Mouse (Mus musculus) adrenal gland, adult 2 months (tissue): ENCODE measurements at regions not wholly inside any gene's neighbourhood (a gene's known extent, or its start where the extent isn't known, plus 50 kb on each side); places are given as distances from the start of the nearest gene placed in this dataset.

Source experiments
- DNase-seq: peaks from one replicate; pipeline ENCODE4 v3.0.0; 2021

DNA sequence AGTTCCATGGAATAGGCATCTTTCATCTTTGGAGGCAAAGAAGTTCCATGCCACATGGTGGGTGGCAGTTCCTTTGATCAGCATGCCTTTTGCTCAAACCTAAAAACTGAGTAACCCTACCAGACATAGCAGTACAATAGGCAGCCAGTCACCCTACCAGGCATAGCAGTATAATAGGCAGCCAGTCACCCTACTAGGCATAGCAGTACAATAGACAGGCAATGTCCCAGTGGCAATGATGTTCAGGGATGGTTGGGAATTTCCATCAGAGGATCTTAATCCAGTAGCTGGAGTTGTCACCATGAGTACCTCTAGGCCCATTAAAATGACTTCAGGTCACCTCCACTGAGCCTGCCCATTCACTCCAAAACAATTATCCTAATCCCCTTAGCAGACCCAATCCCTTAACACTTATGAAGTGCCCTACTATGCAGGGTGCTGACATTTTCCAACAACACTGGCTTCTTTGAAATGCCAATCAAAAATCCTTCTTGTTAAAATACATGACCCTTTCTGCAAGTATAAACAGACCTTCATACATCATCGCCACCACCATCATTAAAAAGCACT lies 523.5 kb upstream of the Mpdz start:
- no peak for DNase-seq

GRCm38 (mm10) chr4:81963112-81963511 lies 520.5 kb upstream of the Mpdz start:
- no peak for DNase-seq

DNA sequence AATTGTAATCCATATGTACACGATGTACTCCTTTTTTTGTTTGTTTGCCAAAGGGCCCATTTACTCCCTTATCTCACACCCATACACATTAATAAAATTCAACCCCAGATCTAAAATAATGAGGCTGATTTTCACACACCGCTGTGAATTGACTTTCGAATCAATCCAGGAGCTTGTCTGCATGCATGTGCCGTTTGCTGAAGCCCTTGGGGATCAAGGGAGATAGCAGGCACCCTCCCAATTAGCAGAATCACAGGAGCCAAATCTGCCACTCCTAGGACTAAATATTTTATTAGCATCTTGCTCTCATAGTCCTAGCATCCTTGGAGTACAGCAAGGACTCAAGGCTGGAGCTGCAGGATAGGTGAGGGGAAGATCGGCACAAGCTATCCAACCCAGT lies 520.0 kb upstream of the Mpdz start:
- DNase-seq = no peak

DNA sequence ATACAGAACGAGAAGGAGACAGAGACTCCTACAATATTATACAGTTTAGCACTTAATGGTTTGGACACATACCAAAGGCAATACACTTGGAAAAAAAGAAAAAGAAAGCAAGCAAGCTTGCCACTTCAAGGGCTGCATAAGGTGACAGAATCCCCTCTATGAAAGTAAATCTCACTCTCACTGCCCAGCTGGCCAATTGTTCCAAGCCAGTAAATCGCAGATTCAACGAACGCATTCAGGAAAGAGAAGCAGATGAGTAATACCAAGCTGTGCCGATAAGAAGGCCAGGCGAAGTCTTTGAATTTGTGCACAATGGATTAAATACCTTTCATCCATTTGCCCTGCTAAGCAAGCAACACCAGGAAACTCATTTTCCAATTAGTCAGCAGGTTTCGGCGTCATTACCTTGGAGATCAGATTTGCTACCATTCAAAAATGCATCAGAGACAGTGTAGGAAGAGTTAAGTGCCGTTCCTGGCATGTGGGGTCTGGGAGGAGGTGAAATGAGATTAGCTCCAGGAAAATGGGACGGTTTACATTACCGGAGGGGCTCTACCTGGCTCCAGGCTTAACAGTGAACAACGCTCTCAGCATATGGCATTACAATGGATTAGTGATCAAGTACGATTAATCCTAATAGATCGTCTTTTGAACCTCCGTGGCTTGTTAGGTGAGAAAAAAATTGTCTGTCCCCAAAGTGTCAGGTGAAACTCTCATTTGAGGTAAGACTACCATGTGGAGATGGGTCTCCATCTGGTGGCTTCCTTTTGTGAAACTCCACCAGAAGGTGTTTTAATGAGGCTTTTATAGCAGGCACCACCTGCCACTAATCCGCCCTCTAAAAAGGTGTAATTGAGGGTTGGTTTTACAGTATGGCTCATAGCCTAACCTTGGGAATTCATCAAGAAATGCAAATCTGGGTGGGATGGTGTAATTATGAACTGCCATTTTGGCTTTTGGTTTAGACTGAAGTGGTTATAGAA lies 518.2 kb upstream of the Mpdz start:
- DNase-seq = no peak

DNA sequence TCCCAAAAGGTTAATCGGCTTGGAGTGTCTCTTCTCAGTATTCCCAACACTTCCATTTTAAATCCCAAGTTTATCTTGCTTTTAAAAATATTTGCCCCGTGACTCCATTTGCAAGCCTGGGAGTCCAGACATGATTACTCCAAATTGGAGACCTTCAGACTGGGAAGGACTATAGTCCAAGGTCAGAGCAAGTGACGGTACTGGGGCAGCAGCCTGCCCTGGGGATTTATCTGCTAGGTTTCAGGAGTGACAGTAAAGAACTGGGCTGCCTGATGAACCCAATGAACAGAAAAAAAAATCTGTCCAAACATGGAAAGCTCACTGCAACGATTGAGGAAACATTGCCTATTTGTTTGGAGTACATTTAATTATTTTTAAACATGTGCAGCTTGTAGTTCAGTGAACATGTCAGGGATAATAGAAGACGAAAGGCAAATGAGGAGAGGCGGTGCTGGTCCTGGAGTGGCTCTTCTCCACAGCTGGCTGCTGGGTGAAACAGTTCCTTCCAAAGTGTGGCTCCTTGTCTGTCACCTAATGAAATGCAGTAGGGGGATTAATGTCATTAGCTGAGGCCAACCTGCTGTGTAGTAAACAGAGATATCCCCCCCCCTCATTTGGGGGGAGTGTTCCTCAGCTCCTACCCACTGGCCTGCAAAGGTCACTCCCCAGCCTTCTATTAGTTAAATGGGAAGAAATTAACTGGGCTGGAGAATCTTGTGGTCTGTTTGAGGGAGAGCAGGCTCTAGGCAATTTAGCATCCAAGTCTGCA lies 514.5 kb upstream of the Mpdz start:
- peak; percentile 46 for DNase-seq

GRCm38 (mm10) chr4:81953023-81953422 lies 510.4 kb upstream of the Mpdz start:
- DNase-seq = peak; percentile 43

GRCm38 (mm10) chr4:81937384-81937783 lies 494.8 kb upstream of the Mpdz start:
- DNase-seq = no peak

GRCm38 (mm10) chr4:81930956-81931355 lies 488.3 kb upstream of the Mpdz start:
- no peak for DNase-seq

- DNase-seq = no peak
Measured at GRCm38 (mm10) chr4:81928581-81929244, 486.1 kb upstream of the Mpdz start.

DNA sequence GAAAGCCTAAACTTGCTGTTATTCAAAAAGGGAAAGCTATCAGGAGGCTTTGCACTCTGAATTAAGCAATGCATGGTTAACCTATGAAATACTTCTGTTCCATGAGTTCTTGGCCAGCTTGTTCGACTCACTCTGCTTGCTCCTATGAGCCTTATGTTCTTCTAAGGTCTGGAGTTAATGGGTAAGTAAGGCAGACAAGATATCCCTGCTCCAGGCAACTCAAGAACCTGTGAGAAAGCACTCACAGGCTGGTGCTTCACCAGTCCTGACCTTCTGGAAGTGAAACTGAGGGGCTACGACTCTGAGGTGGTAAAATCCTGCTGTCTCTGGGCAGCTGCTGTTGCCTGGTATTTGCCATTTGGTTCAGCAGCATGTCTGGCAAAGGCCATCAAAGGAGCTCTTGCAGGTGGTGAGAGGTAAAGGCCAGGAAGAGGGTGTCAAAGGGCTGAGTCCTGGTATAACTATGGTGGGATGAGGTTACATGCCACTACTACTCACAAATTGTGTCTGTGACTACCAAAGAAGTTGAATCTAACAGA lies 484.6 kb upstream of the Mpdz start:
- no peak for DNase-seq

DNA sequence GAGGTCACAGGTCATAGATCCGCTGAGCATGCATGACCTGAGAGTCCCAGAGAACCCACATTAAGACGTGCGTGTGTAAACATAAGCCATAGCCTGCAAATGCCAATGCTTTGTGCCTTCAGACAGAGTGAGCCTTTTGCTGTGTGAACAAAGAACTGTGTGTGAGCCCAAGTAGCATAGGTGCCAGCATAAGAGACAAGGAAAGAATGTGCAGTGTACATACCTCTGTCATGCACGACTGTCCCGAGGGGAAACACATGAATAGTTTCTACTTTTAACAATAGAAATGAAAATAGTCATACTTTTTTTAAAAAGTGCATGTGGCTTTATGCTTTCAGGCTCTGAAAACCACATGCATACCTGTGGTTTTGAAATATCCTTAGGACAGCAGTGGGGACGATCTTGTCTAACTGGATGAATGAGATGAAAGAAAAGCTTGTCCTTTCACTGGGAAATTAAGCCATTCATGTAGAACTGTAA lies 484.1 kb upstream of the Mpdz start:
- no peak for DNase-seq

DNA sequence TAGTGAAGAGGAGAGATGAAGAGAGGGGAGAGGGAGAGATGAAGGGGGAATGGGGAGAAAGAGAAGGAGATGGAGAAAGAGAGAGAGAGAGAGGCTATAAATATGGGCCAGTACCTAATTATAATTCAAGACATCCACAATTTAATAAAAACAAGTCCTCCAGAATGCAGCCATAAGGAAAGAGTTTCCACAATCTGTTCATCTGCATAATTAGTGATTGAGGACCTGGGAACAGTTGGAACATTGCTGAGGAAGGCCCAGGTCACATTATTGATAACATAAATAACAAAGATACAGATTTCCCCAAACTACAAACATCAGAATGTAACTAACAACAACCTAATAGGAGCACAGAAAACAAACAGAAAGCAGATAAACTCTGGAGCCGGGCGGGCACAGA lies 483.0 kb upstream of the Mpdz start:
- no peak for DNase-seq

DNA sequence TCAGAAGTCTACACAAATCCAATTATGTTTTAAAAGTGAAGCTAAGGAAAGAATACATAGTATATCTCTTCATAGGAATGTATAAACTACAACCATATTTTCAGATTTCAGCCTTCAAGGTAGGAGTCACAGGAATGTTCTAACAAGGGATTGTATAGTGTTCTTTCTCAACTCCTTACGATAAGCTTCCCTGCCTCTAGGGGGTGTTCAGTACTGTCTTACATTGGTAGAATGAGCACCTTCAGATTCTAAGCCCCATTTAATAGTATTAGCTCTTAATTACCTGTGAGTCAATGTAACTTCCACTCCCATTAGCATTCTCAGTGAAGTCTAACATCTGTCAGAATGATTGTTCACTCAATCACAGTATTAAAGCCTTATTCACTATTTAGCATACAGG lies 481.5 kb upstream of the Mpdz start:
- DNase-seq = no peak

DNA sequence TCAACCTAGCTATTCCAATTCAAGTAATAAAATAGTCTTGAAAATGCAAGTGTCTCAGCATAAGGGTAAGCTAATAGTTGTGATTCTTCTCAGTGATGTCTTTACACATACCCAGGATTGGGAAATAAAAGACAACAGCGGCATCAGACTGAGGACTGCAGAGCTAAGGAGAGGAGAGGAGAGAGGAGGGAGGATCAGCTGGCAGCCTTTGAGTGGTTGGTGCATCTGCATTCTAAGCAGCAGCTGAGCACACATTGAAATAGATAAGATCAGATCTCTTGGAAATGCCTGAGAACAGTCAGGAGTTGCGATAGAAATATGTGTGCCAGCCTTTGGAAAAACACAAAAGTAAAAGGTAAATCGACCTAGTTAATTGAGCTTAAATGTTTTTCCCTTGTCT lies 480.3 kb upstream of the Mpdz start:
- DNase-seq = no peak

DNA sequence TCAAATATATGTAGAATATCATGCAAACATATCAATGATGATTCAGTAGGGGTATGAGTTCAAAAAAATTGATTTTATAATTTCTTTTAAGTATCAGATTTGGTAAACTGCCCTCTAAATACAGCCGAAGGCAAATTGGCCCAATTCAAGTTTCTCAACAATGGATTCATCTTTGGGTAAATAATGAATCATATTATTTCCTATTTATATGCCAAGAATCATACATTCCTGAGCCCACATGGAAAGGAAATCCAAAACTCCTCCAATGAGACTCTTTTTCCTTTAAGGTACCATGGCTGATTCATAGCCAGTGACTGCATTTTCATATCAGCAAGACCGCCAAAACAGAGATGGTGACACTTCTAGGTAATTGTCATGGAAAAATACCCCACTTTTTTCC lies 472.4 kb upstream of the Mpdz start:
- DNase-seq = no peak

DNA sequence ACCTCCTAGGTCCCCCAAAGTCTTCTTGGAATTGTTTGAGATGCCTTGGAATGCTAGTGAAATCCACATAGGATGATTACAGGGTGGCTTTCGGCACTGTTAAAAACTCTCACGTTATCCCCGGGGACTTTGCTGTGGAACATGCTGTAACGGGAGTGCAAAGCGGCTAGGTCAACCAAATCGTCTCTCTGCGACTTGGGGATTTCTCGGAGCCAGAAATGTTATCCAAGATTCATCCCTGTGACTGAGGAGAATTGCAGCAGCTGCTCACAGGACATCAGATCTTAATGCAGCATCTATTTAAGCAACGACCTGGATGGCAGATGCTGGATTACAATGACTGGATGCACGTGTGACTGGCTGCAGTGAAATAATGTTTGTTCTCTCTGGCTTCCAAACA lies 470.7 kb upstream of the Mpdz start:
- DNase-seq = no peak

- DNase-seq = no peak
Measured at GRCm38 (mm10) chr4:81912653-81913052, 470.0 kb upstream of the Mpdz start.

- DNase-seq = peak; percentile 11
Measured at GRCm38 (mm10) chr4:81899961-81900540, 457.4 kb upstream of the Mpdz start.

GRCm38 (mm10) chr4:81898661-81899060 lies 456.0 kb upstream of the Mpdz start:
- peak; percentile 14 for DNase-seq

- no peak for DNase-seq
Measured at GRCm38 (mm10) chr4:81897451-81897850, 454.8 kb upstream of the Mpdz start.

DNA sequence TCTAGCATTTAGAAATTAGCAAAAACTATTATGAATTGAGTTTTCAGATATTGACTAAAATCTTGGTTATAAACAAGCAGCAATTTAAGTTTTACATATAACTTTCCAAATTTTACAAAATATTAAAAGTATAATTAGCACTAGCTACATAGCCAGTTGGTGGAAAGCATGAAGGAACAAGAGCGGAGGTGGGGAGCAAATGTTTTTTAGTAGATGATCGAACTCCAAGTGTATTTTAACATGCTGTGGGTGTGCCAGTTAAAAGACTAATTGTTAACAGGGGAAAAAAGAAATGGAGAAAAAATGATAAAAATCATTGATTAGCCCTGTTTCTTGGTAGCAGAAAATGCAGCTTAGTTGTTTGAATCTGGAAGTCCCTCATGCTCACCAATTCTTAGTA lies 426.3 kb upstream of the Mpdz start:
- no peak for DNase-seq
